Mouse (Mus musculus) adrenal gland (tissue): ENCODE results near the gene Cpne1.

Experiments
- intact Hi-C: fragments of 180-260 bp; cut with DNase I; formaldehyde crosslinking; loops from one replicate; pipeline ENCODE4 v1.15.1; 2025

The Cpne1 gene

DNA sequence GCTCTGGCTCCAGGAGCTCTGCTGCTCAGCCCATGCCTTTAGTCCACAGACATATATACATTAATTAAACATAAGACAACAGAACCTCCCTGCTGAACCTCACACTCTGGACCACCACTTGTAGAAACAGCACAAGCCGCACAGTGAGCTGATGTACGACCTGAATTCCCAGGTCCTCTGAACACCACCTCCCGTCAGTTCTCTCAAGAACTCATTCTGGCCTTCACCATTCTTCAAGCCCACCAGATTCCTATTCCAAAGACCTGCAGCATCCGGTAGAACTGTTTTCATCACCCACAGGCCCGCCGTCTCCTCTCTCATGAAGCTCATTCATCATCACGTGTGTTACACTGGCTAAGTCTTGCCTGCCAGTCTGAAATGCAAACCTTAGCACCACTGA is 31.4 kb downstream of the Cpne1 start:
- intact Hi-C loops = no loop called here

DNA sequence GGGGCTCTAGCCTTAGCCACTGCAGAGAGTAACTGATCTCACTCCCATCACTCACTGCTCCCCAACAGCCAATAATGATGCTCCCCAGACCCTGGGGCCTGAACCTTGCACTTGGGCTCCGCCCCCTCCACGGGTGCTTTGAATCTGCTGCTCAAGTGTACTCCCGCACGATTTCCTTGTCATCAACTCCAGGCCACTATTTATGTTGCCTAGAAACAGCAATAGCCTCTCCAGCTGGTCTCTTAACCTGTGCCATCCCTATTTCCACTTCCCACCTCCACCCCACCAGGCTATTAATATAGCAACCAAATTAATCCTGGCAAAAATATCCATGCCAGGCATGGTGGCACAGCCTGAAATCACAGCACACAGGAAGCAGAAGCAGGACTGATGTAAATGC is 32.1 kb downstream of the Cpne1 start:
- intact Hi-C loops = no loop called here

DNA sequence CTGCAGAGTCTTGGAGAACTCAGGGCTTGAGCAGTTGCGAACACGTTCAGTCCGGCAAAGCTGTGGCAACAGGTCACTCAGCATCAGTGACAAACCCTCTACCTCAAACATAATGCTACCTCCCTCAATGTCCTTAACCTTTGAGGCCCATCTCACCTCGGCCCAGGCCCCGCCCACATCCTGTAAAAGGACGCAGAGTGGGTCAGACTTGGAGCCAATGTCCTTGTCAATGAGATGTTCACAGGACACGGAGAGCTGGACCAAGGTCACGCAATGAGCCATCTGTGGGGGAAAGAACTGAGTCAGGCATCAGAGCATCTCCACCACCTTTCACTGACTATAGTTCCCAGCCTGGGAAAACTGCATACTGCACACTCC is 32.6 kb downstream of the Cpne1 start:
- intact Hi-C loops = no loop called here

DNA sequence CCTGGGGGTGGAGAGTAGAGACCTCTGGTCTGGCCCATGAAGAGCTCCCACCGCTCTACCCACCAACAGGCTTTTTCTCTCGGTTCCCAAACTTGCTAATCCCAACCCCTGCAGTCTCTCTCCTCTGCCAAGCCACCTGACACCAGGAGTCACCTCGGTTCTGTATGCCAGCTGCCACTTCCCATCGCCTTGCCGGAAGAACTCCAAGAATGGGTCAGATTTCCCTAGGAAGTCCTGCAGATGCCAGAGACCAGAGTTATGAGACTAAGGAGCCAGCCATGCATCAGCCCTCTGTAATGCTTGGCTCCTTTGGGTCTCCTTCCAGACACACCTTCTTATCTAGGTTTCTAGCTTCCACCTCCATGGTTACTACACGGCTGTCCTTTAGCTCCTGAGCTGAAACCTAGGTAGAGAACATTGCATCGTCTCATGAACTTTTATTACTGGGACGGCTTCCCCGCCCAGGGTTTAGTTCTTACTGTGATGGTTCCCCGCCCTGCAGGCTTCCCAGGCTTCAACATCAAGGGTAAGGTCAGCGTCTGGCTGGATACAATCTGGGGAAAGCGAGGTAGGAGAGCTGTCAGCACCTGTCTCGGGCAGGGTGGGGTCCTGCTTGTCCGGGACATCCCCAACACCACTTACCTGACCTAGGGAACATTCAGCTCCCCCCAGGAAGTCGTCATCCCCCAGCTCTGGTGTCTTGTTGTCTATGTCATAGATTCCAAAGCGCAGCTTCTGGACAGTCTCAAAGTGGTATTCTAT is 33.2 kb downstream of the Cpne1 start:
- intact Hi-C loops = no loop called here

DNA sequence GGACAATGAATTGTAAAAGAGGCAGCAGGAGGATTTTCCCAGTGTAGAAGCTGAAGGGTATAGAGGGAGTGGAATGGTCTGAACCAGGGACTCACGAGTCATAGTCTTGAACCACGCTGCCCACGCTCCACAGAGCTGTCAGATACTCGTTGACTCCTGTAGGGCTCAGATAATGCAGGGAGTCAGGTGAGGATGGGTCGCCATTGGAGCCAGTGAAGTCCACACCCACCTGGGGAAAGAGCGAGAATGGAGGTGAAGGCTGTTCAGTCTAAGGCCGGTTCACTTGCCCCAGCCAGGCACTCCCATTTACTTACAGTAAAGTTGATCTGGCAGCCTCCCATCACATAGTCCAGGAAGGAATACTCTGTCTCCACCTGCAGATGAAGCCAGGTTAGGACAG is 34.3 kb downstream of the Cpne1 start:
- intact Hi-C loops = no loop called here

DNA sequence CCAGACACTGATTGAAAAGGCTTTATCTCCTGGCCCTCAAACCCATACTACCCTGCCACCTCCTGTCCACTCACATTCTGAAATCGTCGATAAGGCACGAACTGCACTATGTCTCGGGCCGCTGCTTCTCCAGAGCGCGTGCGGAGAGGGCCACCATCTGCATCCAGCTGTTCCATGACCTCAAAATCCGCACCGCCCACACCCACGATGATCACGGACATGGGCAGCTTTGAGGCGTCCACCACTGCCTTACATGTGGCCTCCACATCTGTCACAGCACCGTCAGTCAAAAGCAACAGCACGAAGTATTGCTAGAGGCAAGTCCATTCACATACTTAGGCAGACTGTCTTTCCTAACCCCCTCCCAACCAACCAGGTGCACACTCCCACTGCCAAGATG is 38.0 kb downstream of the Cpne1 start:
- intact Hi-C loops = no loop called here

DNA sequence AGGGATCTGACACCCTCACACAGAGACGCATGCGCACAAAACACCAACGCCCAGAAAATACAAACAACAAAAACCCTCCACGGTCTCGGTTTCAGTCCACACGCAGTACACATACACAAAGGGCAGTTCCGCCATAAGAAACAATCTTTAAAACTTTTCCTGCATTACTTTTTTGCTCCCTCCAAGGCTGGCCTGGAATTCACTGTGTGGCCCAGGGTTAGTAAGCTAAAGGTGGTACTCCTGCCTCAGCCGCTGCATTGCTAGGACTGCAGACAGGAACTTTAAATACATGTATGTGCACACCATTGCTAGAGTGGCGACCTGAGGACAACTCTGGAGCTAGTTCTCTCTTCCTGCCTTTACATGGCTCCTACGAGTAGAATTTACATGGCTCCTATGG is 40.5 kb downstream of the Cpne1 start:
- intact Hi-C loops = no loop called here

DNA sequence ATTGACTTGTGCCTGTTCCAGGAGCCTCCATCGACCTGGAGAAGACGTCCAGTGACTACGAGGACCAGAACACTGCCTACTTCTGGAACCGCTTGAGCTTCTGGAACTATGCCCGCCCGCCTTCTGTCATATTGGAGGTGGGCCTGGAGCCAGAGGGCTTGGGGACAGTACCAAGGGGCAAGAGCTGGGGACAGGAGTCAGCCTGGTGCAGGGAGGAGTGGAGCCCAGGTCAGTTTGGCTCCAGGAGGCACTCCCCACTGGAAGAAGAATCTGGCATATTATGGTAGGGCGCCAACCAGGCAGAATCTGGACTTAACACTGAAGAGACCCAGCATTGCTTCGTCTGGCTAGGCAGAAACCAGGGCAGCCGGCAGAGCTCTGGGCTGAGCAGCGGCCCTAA is 43.8 kb downstream of the Cpne1 start:
- intact Hi-C loops = no loop called here

DNA sequence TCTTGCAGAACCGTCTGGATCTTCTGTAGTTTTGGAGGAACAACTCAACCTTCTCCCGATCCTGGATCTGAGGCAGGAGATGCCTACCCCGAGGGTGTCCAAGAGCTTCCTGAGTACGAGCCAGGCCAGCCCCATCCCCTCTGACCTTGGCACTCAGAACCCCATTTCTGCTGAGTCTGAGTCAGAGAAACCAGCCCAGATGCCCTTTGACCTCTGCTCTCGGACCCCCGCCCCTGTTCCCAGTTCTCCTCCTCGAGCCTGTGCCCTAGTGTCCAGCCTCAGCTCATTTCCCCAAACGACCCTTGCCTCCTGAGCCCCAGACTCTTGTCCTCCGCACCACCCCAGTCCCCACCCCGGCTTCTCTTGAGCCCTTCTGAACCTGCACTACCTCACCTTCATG is 45.6 kb downstream of the Cpne1 start:
- intact Hi-C loops = no loop called here

DNA sequence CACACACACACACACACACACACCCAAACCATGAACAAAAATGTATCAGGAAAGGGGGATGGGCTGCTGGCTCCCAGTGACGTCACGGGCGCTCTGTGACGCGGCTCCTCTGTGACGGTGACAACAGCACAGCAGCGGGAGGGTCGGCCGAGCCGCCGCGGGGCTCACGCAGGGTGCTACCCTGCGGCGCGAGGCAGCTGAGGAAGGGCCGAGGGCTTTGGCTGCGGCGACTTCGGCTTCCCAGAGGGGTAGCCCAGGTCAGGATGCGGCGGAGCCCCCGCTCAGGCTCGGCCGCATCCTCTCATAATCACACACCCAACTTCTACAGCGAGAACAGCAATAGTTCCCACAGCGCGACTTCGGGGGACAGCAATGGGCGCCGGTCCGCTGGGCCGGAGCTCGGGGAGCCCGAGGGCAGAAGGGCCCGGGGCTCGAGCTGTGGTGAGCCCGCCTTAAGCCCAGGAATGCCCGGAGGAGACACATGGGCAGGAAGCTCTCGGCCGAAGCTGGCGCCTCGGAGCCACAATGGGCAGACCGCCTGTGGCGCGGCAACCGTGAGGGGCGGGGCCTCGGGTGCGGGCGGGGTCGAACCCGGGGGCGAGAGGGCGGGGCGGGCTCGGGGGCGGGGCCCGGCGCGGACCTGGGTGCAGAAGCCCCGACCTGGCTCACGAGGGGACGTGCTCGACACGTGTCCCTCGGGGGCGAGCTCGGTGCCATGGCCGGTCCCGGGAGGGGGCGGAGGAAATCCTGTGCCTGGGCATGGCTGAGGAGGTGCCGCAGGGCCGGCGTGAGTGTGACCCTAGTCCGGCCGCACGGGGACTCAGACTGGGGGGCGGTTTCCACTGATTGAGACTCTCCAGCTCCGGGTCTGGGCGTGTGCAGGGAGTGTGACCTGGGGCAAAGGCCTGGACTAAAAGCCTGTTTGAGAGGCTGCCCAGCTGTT is 46.4 kb downstream of the Cpne1 start, which contains the start of gene Spag4:
TSS of gene Spag4 (plus strand) at position 77 of the 943 bp plus-strand sequence.
- intact Hi-C loops = no loop called here

DNA sequence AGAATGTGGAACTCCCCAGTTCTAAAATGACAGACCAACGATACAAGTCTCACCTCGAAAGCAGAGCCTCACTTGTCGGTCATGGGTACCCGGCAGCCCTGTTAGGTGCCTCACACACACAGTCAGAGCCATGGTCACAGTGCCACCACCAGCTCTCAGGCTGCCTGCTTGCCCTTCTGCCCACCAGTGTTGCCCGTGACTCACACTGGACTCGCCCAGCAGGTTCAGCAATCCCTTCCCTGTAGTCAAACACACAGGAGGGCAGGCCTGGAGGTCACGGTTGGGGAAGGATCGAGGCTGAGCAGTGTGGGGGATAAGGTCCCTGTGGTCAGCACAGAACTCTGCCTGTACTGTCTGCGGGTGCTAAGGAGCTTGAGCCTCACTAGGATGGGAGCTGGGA is 58.9 kb downstream of the Cpne1 start, which contains the start of gene Fer1l4:
TSS of gene Fer1l4 (minus strand) at position 132 of the 400 bp plus-strand sequence.
- intact Hi-C loops = no loop called here

DNA sequence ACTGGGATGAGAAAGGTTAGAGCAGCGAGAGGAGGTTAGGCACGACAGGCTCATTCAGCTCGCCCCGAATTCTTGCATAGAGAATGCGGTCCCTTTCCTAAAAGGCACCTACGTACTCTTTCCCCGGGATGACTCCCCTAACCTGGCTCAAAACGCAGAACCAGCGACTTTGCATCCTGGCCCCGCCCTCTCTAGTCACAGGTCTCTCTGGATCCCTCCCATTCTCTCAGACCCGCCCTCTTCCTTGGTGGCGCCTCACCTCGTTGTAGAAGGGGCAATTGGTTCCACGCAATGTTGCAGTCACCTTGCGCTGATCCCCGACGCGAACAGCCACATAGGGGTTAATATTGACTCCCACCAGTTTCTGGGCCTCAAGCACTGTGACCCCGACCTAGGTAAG is 63.8 kb downstream of the Cpne1 start:
- intact Hi-C loops = no loop called here

DNA sequence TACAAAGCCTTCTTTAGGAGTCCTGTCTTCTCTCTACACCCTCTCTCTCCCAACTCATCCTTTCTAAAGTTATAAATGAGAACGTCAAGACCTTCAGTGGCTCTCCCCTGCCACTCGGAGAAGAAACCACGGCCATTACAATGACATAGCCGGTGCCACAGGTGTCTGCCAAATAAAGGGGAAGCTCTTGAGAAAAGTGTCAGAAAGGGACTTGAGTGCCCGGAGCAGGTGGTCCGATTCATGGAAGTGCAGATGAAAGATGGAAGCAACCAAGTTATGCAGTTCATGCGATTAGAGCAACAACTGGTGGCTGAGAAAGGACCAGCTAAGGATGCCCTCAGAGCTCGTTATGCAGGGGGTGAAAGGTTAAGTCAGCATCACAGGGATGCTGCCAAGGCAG is 68.9 kb downstream of the Cpne1 start:
- intact Hi-C loops = no loop called here

DNA sequence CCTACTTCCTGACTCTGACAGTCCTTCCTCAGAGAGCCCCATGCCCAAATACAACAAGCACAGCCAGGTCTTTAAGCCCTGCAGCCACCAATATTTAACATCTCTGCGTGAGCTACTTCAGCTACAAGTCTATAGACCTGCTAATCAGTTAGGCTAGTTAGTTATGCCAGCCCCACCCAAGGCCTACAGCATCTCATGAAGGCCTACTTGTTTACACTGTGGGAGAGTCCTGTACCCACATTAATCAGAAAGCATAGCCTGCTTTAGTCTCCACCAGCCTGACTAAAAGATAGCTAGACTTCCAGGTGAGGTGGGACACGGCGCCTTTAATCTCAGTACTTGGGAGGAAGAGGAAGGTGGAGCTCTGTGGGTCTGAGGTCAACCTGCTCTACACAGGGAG is 72.4 kb downstream of the Cpne1 start:
- intact Hi-C loops = no loop called here

DNA sequence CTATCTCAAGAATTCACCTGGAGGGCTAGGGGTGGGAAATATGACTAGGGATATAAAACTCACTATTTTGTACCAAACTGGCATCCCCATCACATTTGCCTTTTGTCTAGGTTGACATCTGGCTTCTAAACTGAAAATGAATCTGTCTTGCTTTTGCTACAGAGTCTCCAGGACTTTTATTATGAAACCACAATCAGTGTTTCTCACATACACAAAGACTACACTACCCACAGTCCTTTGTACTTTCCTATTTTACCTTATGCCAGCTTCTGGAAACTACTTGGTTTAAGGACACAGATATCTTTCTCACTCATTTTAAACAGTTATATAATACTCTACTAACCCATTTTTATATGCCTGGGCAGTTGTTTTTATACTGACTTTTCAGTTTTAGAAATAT is 86.3 kb downstream of the Cpne1 start:
- intact Hi-C loops = no loop called here
